Mouse (Mus musculus): ENCODE measurements at regions not wholly inside any gene's neighbourhood (a gene's known extent, or its start where the extent isn't known, plus 50 kb on each side); places are given as distances from the start of the nearest gene placed in this dataset.

GRCm38 (mm10) chr7:138061116-138061515, 336.4 kb downstream of the Tcerg1l start:
- TF ChIP-seq TAL1 (IDR thresholded peaks at IDR 0.05; ENCODE audit: low read length) (no peak), GATA1 (IDR thresholded peaks at IDR 0.05; ENCODE audit: low read length) (no peak)
